Mouse (Mus musculus): ENCODE data around the gene Ptch1.

GRCm38 (mm10) chr13:63613201-63613600 is 39.8 kb upstream of the Ptch1 start:
- TF ChIP-seq E2F4 (IDR thresholded peaks at IDR 0.05; ENCODE audit: borderline replicate concordance, low read depth, low read length) (no peak), ZMIZ1 (IDR thresholded peaks at IDR 0.05; ENCODE audit: low read depth, low read length) (no peak), ETS1 (IDR thresholded peaks at IDR 0.05; ENCODE audit: low read depth, low read length) (no peak), CTCF (IDR thresholded peaks at IDR 0.05 in 2 of 3, conservative IDR thresholded peaks at IDR 0.05 in 1 of 3; ENCODE audit: control insufficient read depth in 1 of 3, insufficient read depth in 1 of 3, low read depth in 2 of 3, low read length in 3 of 3, poor library complexity in 1 of 3, severe bottlenecking in 1 of 3) (no peak), EP300 (IDR thresholded peaks at IDR 0.05; ENCODE audit: low read depth in 1 of 2, low read length in 2 of 2) (no peak), TCF12 (IDR thresholded peaks at IDR 0.05; ENCODE audit: low read depth, low read length) (no peak), POLR2AphosphoS5 (IDR thresholded peaks at IDR 0.05; ENCODE audit: borderline replicate concordance, low read depth, low read length) (no peak), MEF2A (IDR thresholded peaks at IDR 0.05; ENCODE audit: extremely low read depth, insufficient replicate concordance, low read depth, low read length, poor library complexity, severe bottlenecking) (no peak), POLR2A (IDR thresholded peaks at IDR 0.05; ENCODE audit: control insufficient read depth in 1 of 2, insufficient read depth in 1 of 2, low read depth in 1 of 2, low read length in 2 of 2, poor library complexity in 1 of 2) (no peak), BHLHE40 (IDR thresholded peaks at IDR 0.05; ENCODE audit: borderline replicate concordance, low read depth, low read length) (no peak), SMC3 (IDR thresholded peaks at IDR 0.05; ENCODE audit: low read depth, low read length) (no peak), CHD1 (IDR thresholded peaks at IDR 0.05; ENCODE audit: low read depth, low read length) (no peak)
